Mouse (Mus musculus): Measurements from ENCODE around the gene Exosc7. TPM values are rescaled to one million over a fixed set of nuclear protein-coding genes. Genes with fewer than 3 reads are reported as not detected.

Exosc7 gene
- polyA plus RNA-seq (2011; ENCODE audit: insufficient read depth, insufficient read length, low replicate concordance, missing spikeins), result 29.5 and 44.4 TPM in 2 replicates

DNA sequence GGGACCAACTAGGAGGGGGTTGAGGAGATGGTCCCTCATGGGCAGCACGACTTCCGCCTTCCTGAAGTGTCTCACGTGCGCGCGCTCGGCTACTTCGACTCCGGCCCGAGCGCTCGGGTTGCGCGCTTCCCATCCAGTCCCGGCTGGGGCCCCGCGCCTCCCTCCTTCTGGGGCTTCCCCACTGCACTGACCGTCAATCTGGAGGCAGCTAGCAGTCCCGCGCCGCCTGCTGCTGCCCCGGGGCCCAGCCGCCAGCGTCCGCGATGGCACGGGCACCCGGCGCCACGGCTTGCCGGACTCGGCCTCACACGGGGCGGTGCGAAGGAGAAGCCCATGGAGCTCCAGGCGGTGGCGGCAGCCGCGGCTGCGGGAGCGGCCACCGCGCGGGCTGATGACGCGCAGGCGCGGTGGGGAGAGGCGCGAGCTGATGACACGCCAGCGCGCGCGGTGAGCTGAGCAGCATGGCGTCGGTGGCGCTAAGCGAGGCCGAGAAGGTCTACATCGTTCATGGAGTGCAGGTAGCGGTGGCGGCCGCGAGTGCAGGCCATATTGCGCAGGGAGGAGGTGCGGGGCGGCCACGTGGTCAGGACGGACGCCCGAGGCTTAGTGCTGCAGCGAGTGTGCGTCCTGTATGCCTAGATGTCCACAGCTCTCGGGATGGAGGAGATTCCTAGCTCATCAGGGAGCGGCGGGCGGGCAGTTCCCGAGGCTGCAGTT, at the start of gene Exosc7, which contains the start of gene Zdhhc3:
Gene Exosc7 (plus strand): TSS at position 411 of the 717 bp plus-strand sequence.
Gene Zdhhc3 (minus strand): TSS at position 401 of the 717 bp plus-strand sequence.
- TF ChIP-seq CTCF (IDR thresholded peaks at IDR 0.05; ENCODE audit: control insufficient read depth, insufficient read depth, low read length), result no peak
- TF ChIP-seq POLR2A (IDR thresholded peaks at IDR 0.05; ENCODE audit: borderline replicate concordance, control insufficient read depth, low read depth, low read length), result peak; percentile 85; the same call in 1 of the 2 replicates
- no peaks in the 10 kb centered on the region; the same call in 1 of the 2 replicates for H3K4me1 ChIP-seq (ENCODE audit: control insufficient read depth, insufficient read depth, low read length)
- WGBS, result under 1% methylated on average over 79 of the region's 79 CpGs
- peak within 1 kb of the TSS; percentile 82 for H3K4me3 ChIP-seq (replicated peaks; ENCODE audit: control insufficient read depth, low read depth, low read length)
- H3K27ac ChIP-seq (ENCODE audit: control insufficient read depth, insufficient read depth, low read depth, low read length, poor library complexity), result peak within 1 kb of the TSS; percentile 92

DNA sequence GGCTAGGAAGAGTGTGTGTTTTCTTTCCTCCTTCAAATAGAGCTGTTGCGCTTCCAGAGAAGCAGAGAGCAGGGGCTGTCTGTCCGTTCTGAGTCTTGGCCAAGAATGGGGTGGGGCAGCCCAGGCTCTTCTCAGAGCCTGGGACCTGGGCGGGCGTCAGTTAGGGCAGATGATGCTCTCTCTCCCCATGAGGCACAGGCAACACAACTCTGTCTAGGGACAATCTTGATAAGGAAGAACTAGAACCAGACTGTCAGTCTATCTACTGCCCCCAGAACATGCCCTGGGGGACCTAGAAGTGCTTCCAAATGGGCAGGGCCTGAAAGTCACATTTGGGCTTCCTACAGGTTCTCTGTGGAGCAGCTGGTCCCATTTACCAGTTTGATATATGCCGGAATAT, 33.9 kb upstream of the Exosc7 start:
- no peak for TF ChIP-seq CTCF (IDR thresholded peaks at IDR 0.05; ENCODE audit: control insufficient read depth, insufficient read depth, low read length)
- TF ChIP-seq POLR2A (IDR thresholded peaks at IDR 0.05; ENCODE audit: borderline replicate concordance, control insufficient read depth, low read depth, low read length), result no peak
- Histone ChIP-seq H3K27ac (ENCODE audit: control insufficient read depth, insufficient read depth, low read depth, low read length, poor library complexity) (peak overlapping the region; percentile 32; the same call in 1 of the 2 replicates), H3K4me3 (replicated peaks; ENCODE audit: control insufficient read depth, low read depth, low read length) (no peak overlapping the region), H3K4me1 (ENCODE audit: control insufficient read depth, insufficient read depth, low read length) (peaks cover 5% of the 10 kb centered on the region; the same call in 1 of the 2 replicates)
- 77% methylated on average over 5 of the region's 5 CpGs for WGBS

DNA sequence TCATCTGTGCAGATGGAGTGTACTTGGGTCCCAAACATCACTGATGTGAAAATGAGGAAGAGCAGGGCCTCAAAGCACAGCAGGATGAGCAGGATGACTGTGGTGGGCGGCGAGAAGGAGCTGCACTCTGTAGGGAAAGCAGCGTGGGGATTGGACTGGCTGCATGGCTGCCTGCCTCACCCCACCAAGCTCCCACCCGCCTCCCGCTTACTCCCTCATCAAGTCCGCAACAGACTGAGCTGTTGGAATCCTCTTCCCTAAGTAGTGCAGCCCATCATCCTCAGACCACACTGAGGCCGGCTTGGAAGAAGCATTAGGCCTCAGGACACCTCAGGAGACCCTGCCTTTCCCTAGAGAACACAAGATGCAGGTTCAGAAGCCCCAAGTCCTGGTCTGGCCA, 32.7 kb upstream of the Exosc7 start:
- TF ChIP-seq CTCF (IDR thresholded peaks at IDR 0.05; ENCODE audit: control insufficient read depth, insufficient read depth, low read length) (no peak), POLR2A (IDR thresholded peaks at IDR 0.05; ENCODE audit: borderline replicate concordance, control insufficient read depth, low read depth, low read length) (no peak; the same call in 1 of the 2 replicates)
- 88% methylated on average over 7 of the region's 7 CpGs for WGBS
- Histone ChIP-seq H3K4me3 (replicated peaks; ENCODE audit: control insufficient read depth, low read depth, low read length) (no peak overlapping the region), H3K4me1 (ENCODE audit: control insufficient read depth, insufficient read depth, low read length) (peaks cover 5% of the 10 kb centered on the region; the same call in 1 of the 2 replicates), H3K27ac (ENCODE audit: control insufficient read depth, insufficient read depth, low read depth, low read length, poor library complexity) (no peak overlapping the region)

DNA sequence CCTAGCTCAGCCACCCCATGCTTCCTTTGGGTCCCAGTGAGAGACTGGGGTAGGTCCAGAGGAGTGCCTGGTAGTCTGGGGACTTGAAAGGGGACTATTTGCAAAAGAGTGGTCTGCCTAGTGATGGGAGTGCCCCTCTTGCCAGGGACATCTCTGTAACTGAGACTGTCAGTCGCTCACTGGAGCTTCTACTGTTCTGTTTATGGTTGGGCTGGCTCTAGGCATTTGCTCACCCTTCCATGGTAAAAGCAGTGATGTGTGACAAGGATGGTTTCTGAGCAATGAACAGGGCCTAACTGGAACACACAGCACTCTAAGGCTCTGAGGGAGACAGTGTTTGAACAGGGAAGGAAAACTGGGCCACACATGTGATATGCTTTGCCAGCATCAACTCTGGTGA, 32.2 kb upstream of the Exosc7 start:
- H3K4me3 ChIP-seq (replicated peaks; ENCODE audit: control insufficient read depth, low read depth, low read length), result no peak overlapping the region
- WGBS, result 77% methylated on average over 1 of the region's 1 CpGs
- TF ChIP-seq CTCF (IDR thresholded peaks at IDR 0.05; ENCODE audit: control insufficient read depth, insufficient read depth, low read length) (no peak), POLR2A (IDR thresholded peaks at IDR 0.05; ENCODE audit: borderline replicate concordance, control insufficient read depth, low read depth, low read length) (no peak)
- peaks cover 5% of the 10 kb centered on the region; the same call in 1 of the 2 replicates for H3K4me1 ChIP-seq (ENCODE audit: control insufficient read depth, insufficient read depth, low read length)
- no peak overlapping the region for H3K27ac ChIP-seq (ENCODE audit: control insufficient read depth, insufficient read depth, low read depth, low read length, poor library complexity)

DNA sequence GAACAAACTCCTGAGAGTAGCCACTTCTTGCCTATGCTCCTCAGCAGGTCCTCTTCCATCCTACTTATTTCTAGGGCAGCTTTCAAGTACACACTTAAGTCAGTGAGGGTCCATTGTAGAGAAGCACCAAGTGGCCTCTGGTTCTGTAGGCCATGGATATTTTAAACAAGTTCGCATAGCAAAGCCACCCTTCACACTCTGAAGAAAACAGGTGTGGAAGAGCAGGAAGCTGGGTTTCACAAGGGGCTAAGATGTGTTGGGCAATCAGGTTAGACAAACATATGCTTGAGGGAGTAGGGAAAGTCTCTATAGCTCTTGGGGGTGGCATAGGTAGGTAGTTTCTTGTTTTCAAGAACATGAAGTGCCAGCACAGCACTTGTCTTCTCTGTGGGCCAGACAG, 27.6 kb upstream of the Exosc7 start:
- Histone ChIP-seq H3K27ac (ENCODE audit: control insufficient read depth, insufficient read depth, low read depth, low read length, poor library complexity) (peak overlapping the region; percentile 44; the same call in 1 of the 2 replicates), H3K4me3 (replicated peaks; ENCODE audit: control insufficient read depth, low read depth, low read length) (no peak overlapping the region), H3K4me1 (ENCODE audit: control insufficient read depth, insufficient read depth, low read length) (peaks cover 5% of the 10 kb centered on the region)
- TF ChIP-seq POLR2A (IDR thresholded peaks at IDR 0.05; ENCODE audit: borderline replicate concordance, control insufficient read depth, low read depth, low read length) (no peak), CTCF (IDR thresholded peaks at IDR 0.05; ENCODE audit: control insufficient read depth, insufficient read depth, low read length) (no peak)
- WGBS, result 30% methylated on average over 1 of the region's 1 CpGs

DNA sequence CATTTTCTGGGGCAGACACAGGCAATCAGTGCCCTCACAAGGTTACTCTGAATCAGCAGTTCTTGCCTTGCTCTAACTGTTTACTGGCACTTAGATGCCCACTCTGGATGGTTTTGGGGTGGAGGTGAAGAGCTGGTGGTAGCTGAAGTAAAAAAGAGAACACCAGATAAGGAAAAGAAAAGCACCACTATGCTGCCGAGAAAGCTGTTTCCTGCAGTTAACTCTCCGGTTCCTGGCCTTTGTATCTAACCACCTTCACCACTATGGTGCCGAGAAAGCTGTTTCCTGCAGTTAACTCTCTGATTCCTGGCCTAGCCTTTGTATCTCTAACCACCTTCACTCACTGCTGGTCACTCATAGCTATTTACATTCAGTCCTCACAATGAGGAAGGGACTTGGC, 25.5 kb upstream of the Exosc7 start:
- H3K4me1 ChIP-seq (ENCODE audit: control insufficient read depth, insufficient read depth, low read length), result peaks cover 8% of the 10 kb centered on the region
- no peak overlapping the region for H3K4me3 ChIP-seq (replicated peaks; ENCODE audit: control insufficient read depth, low read depth, low read length)
- 10% methylated on average over 3 of the region's 3 CpGs for WGBS
- TF ChIP-seq CTCF (IDR thresholded peaks at IDR 0.05; ENCODE audit: control insufficient read depth, insufficient read depth, low read length), result no peak
- no peak for TF ChIP-seq POLR2A (IDR thresholded peaks at IDR 0.05; ENCODE audit: borderline replicate concordance, control insufficient read depth, low read depth, low read length)
- peak overlapping the region; percentile 19; the same call in 1 of the 2 replicates for H3K27ac ChIP-seq (ENCODE audit: control insufficient read depth, insufficient read depth, low read depth, low read length, poor library complexity)

DNA sequence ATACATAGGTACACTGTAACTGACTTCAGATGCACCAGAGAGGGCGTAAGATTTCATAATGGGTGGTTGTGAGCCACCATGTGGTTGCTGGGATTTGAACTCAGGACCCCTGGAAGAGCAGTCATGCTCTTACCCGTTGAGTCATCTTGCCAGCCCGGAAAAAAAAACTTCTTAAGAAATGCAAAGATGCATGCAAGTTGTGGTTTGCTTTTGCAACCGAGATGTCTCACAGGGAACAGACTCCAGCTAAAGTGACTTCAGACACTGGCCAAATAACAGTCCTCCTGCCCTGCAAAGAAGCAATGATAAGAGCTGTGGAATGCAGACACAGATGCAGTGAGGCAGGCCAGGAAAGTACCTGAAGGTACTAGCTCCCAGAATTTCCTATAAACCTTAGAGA, 22.2 kb upstream of the Exosc7 start:
- TF ChIP-seq CTCF (IDR thresholded peaks at IDR 0.05; ENCODE audit: control insufficient read depth, insufficient read depth, low read length) (no peak), POLR2A (IDR thresholded peaks at IDR 0.05; ENCODE audit: borderline replicate concordance, control insufficient read depth, low read depth, low read length) (no peak)
- Histone ChIP-seq H3K4me3 (replicated peaks; ENCODE audit: control insufficient read depth, low read depth, low read length) (no peak overlapping the region), H3K27ac (ENCODE audit: control insufficient read depth, insufficient read depth, low read depth, low read length, poor library complexity) (peak overlapping the region; percentile 74; the same call in 1 of the 2 replicates), H3K4me1 (ENCODE audit: control insufficient read depth, insufficient read depth, low read length) (peaks cover 8% of the 10 kb centered on the region)
- WGBS, result 29% methylated on average over 4 of the region's 4 CpGs

DNA sequence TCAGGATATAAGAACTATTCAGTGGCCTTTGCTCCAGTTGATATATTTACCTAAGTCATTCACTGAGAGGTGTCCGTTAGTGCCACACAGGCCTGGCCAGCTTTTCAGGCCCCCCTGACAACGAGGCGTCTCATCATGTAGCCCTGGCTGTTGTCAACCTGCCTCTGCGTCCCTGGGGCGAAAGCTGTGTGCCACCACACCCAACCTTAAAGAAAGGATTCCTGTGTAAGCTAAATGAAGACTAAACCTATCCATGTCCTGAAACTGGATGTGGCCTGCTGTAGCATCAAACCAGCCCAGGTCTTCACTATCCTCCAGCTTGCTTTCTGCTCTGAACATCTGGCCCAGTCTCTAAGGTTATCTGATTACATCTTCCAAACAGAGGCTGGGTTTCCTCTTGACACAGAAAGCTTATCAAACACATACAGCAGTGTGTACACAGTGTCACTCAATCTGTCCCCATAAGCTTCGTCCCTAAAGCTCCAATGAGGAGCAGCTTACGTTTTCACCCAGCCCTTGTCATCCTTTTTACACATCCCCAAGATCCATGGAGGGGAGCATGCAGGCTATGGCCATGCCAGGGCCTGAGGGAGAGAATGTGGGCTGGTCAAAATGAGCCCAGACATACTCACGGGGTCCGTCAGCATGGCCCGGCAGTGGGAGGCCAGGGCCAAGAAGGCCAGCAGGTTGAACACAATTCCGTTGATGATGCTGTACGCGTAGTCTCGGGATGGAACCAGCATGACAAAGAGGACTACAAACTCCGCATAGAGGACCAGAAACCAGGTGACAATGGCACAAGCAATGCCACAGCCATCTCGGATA, 13.2 kb upstream of the Exosc7 start:
- no peak overlapping the region for H3K4me3 ChIP-seq (replicated peaks; ENCODE audit: control insufficient read depth, low read depth, low read length)
- 90% methylated on average over 16 of the region's 16 CpGs for WGBS
- peaks cover 2% of the 10 kb centered on the region; the same call in 1 of the 2 replicates for H3K4me1 ChIP-seq (ENCODE audit: control insufficient read depth, insufficient read depth, low read length)
- no peak for TF ChIP-seq CTCF (IDR thresholded peaks at IDR 0.05; ENCODE audit: control insufficient read depth, insufficient read depth, low read length)
- no peak for TF ChIP-seq POLR2A (IDR thresholded peaks at IDR 0.05; ENCODE audit: borderline replicate concordance, control insufficient read depth, low read depth, low read length)
- no peak overlapping the region for H3K27ac ChIP-seq (ENCODE audit: control insufficient read depth, insufficient read depth, low read depth, low read length, poor library complexity)
